Mouse (Mus musculus) MEL (cell line): ENCODE measurements around the gene Gm12248. TPM values are rescaled to one million over a fixed set of nuclear protein-coding genes. Genes with fewer than 3 reads are reported as not detected.

ENCODE experiments used
- DNase-seq: peaks from one replicate; pipeline ENCODE4 v3.0.0; 2011; ENCODE audit warnings: low read depth, low spot score
- H3K27ac ChIP-seq: 2 replicates; pipeline ENCODE4 v1.5.1; 2012; ENCODE audit warnings: low read depth, mild to moderate bottlenecking, control low read depth, low read length, moderate library complexity; ENCODE audit not compliant: control insufficient read depth
- H3K27me3 ChIP-seq, 2 experiments: fragments of 150-350 bp in 1 of 2; sonication (generic) in 1 of 2; 2 replicates each; pipeline ENCODE4 v1.6.1; 2012; ENCODE audit warnings: low read length in 2 of 2, mild to moderate bottlenecking in 2 of 2, improper control_type of control experiment in 1 of 2, moderate library complexity in 1 of 2; ENCODE audit not compliant: insufficient read depth in 2 of 2, control insufficient read depth in 1 of 2
- H3K36me3 ChIP-seq, 2 experiments: 2 replicates each; pipeline ENCODE4 v1.6.1; 2012 to 2014; ENCODE audit warnings: low read length in 2 of 2, improper control_type of control experiment in 1 of 2, inconsistent platforms in 1 of 2, mild to moderate bottlenecking in 1 of 2; ENCODE audit not compliant: insufficient read depth in 2 of 2, control insufficient read depth in 1 of 2
- H3K4me1 ChIP-seq, 2 experiments: fragments of 150-350 bp in 1 of 2; sonication (generic) in 1 of 2; 2 replicates each; pipeline ENCODE4 v1.6.1; 2012; ENCODE audit warnings: low read length in 2 of 2, improper control_type of control experiment in 1 of 2, mild to moderate bottlenecking in 1 of 2; ENCODE audit not compliant: insufficient read depth in 2 of 2, control insufficient read depth in 1 of 2
- H3K4me3 ChIP-seq, 2 experiments: fragments of 150-350 bp in 1 of 2; sonication (generic) in 1 of 2; 2 replicates each; pipeline ENCODE4 v1.5.1; 2012; ENCODE audit warnings: low read depth in 2 of 2, low read length in 2 of 2, mild to moderate bottlenecking in 2 of 2, moderate library complexity in 2 of 2, control low read depth in 1 of 2, improper control_type of control experiment in 1 of 2; ENCODE audit not compliant: control insufficient read depth in 1 of 2, insufficient read depth in 1 of 2
- H3K79me2 ChIP-seq: 2 replicates; pipeline ENCODE4 v1.6.1; 2012; ENCODE audit warnings: mild to moderate bottlenecking, low read length, moderate library complexity; ENCODE audit not compliant: control insufficient read depth, poor library complexity, insufficient read depth
- H3K9ac ChIP-seq: 2 replicates; pipeline ENCODE4 v1.6.1; 2012; ENCODE audit warnings: low read depth, mild to moderate bottlenecking, control low read depth, low read length, moderate library complexity; ENCODE audit not compliant: control insufficient read depth, poor library complexity, severe bottlenecking
- H3K9me3 ChIP-seq: fragments of 150-350 bp; sonication (generic); replicated peaks from 2 replicates; pipeline ENCODE4 v1.6.1; 2012; ENCODE audit warnings: mild to moderate bottlenecking, low read length, improper control_type of control experiment, moderate library complexity; ENCODE audit not compliant: insufficient read depth
- CHD1 ChIP-seq: IDR thresholded peaks from 2 replicates; pipeline ENCODE4 v1.6.1; 2012; ENCODE audit warnings: low read depth, mild to moderate bottlenecking, inconsistent platforms, low read length, improper control_type of control experiment
- CHD2 ChIP-seq: IDR thresholded peaks from 2 replicates; pipeline ENCODE4 v1.6.1; 2011; ENCODE audit warnings: low read length, improper control_type of control experiment
- CTCF ChIP-seq, 3 experiments: IDR thresholded peaks in 2 of 3; conservative IDR thresholded peaks in 1 of 3; 2 replicates each; pipeline ENCODE4 v1.5.1; 2011 to 2012; ENCODE audit warnings: low read length in 3 of 3, low read depth in 2 of 3, mild to moderate bottlenecking in 2 of 3, improper control_type of control experiment in 1 of 3, inconsistent platforms in 1 of 3, mixed read lengths in 1 of 3, moderate library complexity in 1 of 3; ENCODE audit not compliant: control insufficient read depth in 1 of 3, insufficient read depth in 1 of 3, poor library complexity in 1 of 3, severe bottlenecking in 1 of 3
- E2F4 ChIP-seq: IDR thresholded peaks from 2 replicates; pipeline ENCODE4 v1.6.1; 2011; ENCODE audit warnings: low read depth, low read length, improper control_type of control experiment, borderline replicate concordance
- EP300 ChIP-seq, 2 experiments: IDR thresholded peaks; 2 replicates each; pipeline ENCODE4 v1.6.1; 2011; ENCODE audit warnings: improper control_type of control experiment in 2 of 2, low read length in 2 of 2, low read depth in 1 of 2, mild to moderate bottlenecking in 1 of 2
- ETS1 ChIP-seq: IDR thresholded peaks from 2 replicates; pipeline ENCODE4 v1.6.1; 2012; ENCODE audit warnings: low read depth, mild to moderate bottlenecking, inconsistent platforms, low read length, improper control_type of control experiment, moderate library complexity
- GABPA ChIP-seq: IDR thresholded peaks from 2 replicates; pipeline ENCODE4 v1.6.1; 2012; ENCODE audit warnings: low read depth, mild to moderate bottlenecking, inconsistent platforms, low read length, improper control_type of control experiment, moderate library complexity
- HCFC1 ChIP-seq: IDR thresholded peaks from 2 replicates; pipeline ENCODE4 v1.6.1; 2012; ENCODE audit warnings: low read depth, mild to moderate bottlenecking, inconsistent platforms, low read length, improper control_type of control experiment, moderate library complexity
- JUND ChIP-seq: IDR thresholded peaks from 2 replicates; pipeline ENCODE4 v1.6.1; 2011; ENCODE audit warnings: low read depth, mild to moderate bottlenecking, improper control_type of control experiment, low read length
- MAX ChIP-seq: IDR thresholded peaks from 2 replicates; pipeline ENCODE4 v1.6.1; 2011; ENCODE audit warnings: low read length, improper control_type of control experiment
- MAZ ChIP-seq: IDR thresholded peaks from 2 replicates; pipeline ENCODE4 v1.6.1; 2012; ENCODE audit warnings: low read depth, mild to moderate bottlenecking, inconsistent platforms, low read length, improper control_type of control experiment
- MEF2A ChIP-seq: IDR thresholded peaks from 2 replicates; pipeline ENCODE4 v1.6.1; 2014; ENCODE audit warnings: low read depth, mild to moderate bottlenecking, inconsistent platforms, low read length, improper control_type of control experiment; ENCODE audit not compliant: poor library complexity, insufficient replicate concordance, severe bottlenecking; ENCODE audit errors: extremely low read depth
- MYC ChIP-seq: IDR thresholded peaks from 2 replicates; pipeline ENCODE4 v1.6.1; 2011; ENCODE audit warnings: low read depth, mild to moderate bottlenecking, low read length, improper control_type of control experiment, moderate library complexity
- NELFE ChIP-seq: IDR thresholded peaks from 2 replicates; pipeline ENCODE4 v1.6.1; 2011; ENCODE audit warnings: low read depth, low read length, improper control_type of control experiment
- POLR2A ChIP-seq, 2 experiments: IDR thresholded peaks; 2 replicates each; pipeline ENCODE4 v1.6.1; 2011 to 2012; ENCODE audit warnings: low read length in 2 of 2, mild to moderate bottlenecking in 2 of 2, control low read depth in 1 of 2, improper control_type of control experiment in 1 of 2, low read depth in 1 of 2, moderate library complexity in 1 of 2; ENCODE audit not compliant: control insufficient read depth in 1 of 2, insufficient read depth in 1 of 2, poor library complexity in 1 of 2
- POLR2AphosphoS2 ChIP-seq: IDR thresholded peaks from 2 replicates; pipeline ENCODE4 v1.6.1; 2011; ENCODE audit warnings: low read length, improper control_type of control experiment
- POLR2AphosphoS5 ChIP-seq: IDR thresholded peaks from 2 replicates; pipeline ENCODE4 v1.6.1; 2012; ENCODE audit warnings: low read depth, borderline replicate concordance, mild to moderate bottlenecking, inconsistent platforms, low read length, moderate library complexity, mixed read lengths
- RAD21 ChIP-seq: IDR thresholded peaks from 2 replicates; pipeline ENCODE4 v1.6.1; 2011; ENCODE audit warnings: mild to moderate bottlenecking, low read depth, low read length, improper control_type of control experiment
- RCOR1 ChIP-seq: IDR thresholded peaks from 2 replicates; pipeline ENCODE4 v1.6.1; 2012; ENCODE audit warnings: low read depth, mild to moderate bottlenecking, inconsistent platforms, low read length, improper control_type of control experiment
- SIN3A ChIP-seq: IDR thresholded peaks from 2 replicates; pipeline ENCODE4 v1.6.1; 2012; ENCODE audit warnings: low read length, improper control_type of control experiment, inconsistent platforms
- SMC3 ChIP-seq: IDR thresholded peaks from 2 replicates; pipeline ENCODE4 v1.6.1; 2011; ENCODE audit warnings: low read depth, low read length, improper control_type of control experiment
- TAL1 ChIP-seq: IDR thresholded peaks from 2 replicates; pipeline ENCODE4 v1.6.1; 2012; ENCODE audit warnings: mild to moderate bottlenecking, inconsistent platforms, low read length, moderate library complexity, mixed read lengths
- TBP ChIP-seq: IDR thresholded peaks from 2 replicates; pipeline ENCODE4 v1.8.0; 2011; ENCODE audit warnings: low read depth, low read length, improper control_type of control experiment
- TCF12 ChIP-seq: IDR thresholded peaks from 2 replicates; pipeline ENCODE4 v1.6.1; 2014; ENCODE audit warnings: low read depth, mild to moderate bottlenecking, inconsistent platforms, low read length, improper control_type of control experiment, moderate library complexity
- UBTF ChIP-seq: IDR thresholded peaks from 2 replicates; pipeline ENCODE4 v1.6.1; 2012; ENCODE audit warnings: low read depth, mild to moderate bottlenecking, inconsistent platforms, low read length, improper control_type of control experiment, moderate library complexity, borderline replicate concordance; ENCODE audit not compliant: insufficient read depth
- USF1 ChIP-seq: IDR thresholded peaks from 2 replicates; pipeline ENCODE4 v1.6.1; 2014; ENCODE audit warnings: low read depth, mild to moderate bottlenecking, inconsistent platforms, low read length, improper control_type of control experiment, moderate library complexity
- USF2 ChIP-seq, 2 experiments: IDR thresholded peaks; 2 replicates each; pipeline ENCODE4 v1.6.1; 2011 to 2012; ENCODE audit warnings: improper control_type of control experiment in 2 of 2, low read length in 2 of 2, borderline replicate concordance in 1 of 2, inconsistent platforms in 1 of 2, low read depth in 1 of 2, mild to moderate bottlenecking in 1 of 2; ENCODE audit not compliant: insufficient read depth in 1 of 2
- ZMIZ1 ChIP-seq: IDR thresholded peaks from 2 replicates; pipeline ENCODE4 v1.6.1; 2012; ENCODE audit warnings: low read depth, mild to moderate bottlenecking, inconsistent platforms, low read length, improper control_type of control experiment, moderate library complexity
- polyA plus RNA-seq, 2 experiments: library from polyadenylated mRNA; stranded (reverse) in 1 of 2; unstranded in 1 of 2; fragments of >175 nt in 1 of 2; fragments of >200 nt in 1 of 2; gene quantifications; 2 replicates each; pipeline versions ENCODE4 v1.2.1 to v1.2.4; 2012; ENCODE audit warnings: low replicate concordance in 2 of 2, low read depth in 1 of 2; ENCODE audit not compliant: insufficient read length in 2 of 2, insufficient read depth in 1 of 2, missing spikeins in 1 of 2
- total RNA-seq: library from RNA; depleted of rRNA; stranded (reverse); fragments of 300-350 nt; gene quantifications from 2 replicates; pipeline ENCODE4 v1.2.3, GENCODE M21; 2012

Gene Gm12248
- total and polyA plus RNA-seq, 3 experiments: 0.12 to 0.65 TPM; not detected in 1

DNA sequence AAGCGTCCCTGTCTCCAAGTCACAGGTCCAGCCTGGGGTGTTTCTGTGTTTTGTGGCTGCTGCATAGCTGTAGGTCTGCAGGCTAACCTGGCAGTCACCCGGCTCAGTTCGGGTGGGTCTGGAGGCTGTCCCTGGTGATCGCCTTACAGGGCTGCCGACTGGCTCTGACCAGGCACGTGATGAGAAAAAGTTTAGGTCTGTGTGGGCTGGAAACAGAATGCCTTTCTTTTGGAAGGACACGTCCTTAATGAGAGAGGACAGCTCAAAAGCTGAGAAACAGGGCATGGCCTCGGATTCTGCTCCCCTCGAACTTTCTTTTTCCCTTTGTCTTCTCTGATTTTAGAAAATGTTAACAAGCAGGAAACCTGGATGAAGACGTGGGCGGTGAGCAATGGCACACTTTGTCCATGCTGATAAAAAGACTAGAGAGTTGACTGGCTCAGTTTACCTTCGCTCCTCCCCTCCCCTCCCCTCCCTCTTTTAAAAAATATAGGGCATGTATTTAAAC, at the start of gene Gm12248 (continued):
- TF ChIP-seq MAX (peak; percentile 79), CHD1 (no peak)
- TF ChIP-seq, all 39 proteins: peak for 21

DNA sequence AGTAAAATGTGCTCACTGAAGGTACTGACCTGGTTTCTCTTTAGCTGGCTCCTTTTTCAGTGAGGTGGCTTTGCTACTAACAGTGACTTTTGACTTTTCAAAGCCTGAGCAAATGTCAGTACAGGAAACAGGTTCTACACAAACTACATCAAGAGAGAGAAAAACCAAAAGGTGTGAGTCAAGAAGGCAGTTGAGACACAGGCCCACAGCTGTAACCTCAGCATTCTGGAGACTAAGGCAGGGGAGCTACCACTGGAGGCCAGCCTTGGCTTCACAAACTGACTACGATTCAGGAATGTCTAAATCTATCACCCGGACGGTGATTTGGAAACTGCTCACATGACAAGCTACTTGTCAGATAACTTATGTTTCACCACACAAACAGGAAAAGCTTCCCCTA, 46.5 kb upstream of the Gm12248 start:
- H3K27me3 ChIP-seq: no peaks in the 10 kb centered on the region
- no peaks in the 10 kb centered on the region for H3K79me2 ChIP-seq
- H3K4me1 ChIP-seq: no peaks in the 10 kb centered on the region
- no peak for DNase-seq
- no peak overlapping the region for H3K27ac ChIP-seq
- no peaks in the 10 kb centered on the region for H3K9me3 ChIP-seq
- no peak overlapping the region for H3K4me3 ChIP-seq
- TF ChIP-seq ETS1 (no peak), GABPA (no peak), MYC (no peak), USF1 (no peak), POLR2AphosphoS5 (no peak), HCFC1 (no peak), CTCF (IDR thresholded peaks at IDR 0.05 in 2 of 3, conservative IDR thresholded peaks at IDR 0.05 in 1 of 3; ENCODE audit: control insufficient read depth in 1 of 3, insufficient read depth in 1 of 3, low read depth in 2 of 3, low read length in 3 of 3, poor library complexity in 1 of 3, severe bottlenecking in 1 of 3) (no peak), E2F4 (no peak), JUND (no peak), MEF2A (no peak), SMC3 (no peak), MAZ (no peak), TCF12 (no peak), EP300 (IDR thresholded peaks at IDR 0.05; ENCODE audit: low read depth in 1 of 2, low read length in 2 of 2) (no peak), TBP (no peak), NELFE (no peak)
- peaks cover 0 to 25% of the 10 kb centered on the region in 2 experiments; a peak in 2 of 4 replicates for H3K36me3 ChIP-seq
- H3K9ac ChIP-seq: no peak overlapping the region

DNA sequence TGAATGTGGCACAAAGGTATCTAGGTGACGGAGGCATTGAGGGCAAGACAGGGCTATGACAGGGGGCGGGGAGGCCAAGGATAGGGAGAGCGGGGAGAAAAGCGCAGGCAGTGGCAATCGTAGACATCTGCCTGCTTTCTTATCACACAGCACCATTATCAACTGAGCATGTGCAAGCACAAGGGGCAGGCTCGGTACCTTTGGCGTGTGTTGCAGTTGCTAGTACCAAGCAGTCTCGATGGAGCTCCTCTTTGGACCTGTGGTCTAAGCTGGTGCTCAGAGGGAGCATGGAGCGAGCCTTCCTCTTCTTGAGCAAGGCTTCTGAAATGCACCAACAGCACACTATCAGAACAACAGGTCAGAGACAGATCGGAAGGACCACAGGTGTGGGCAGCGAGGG, 45.9 kb upstream of the Gm12248 start:
- Histone ChIP-seq H3K9me3 (no peaks in the 10 kb centered on the region), H3K9ac (no peak overlapping the region), H3K4me3 (no peak overlapping the region), H3K79me2 (no peaks in the 10 kb centered on the region), H3K27ac (no peak overlapping the region), H3K4me1 (no peaks in the 10 kb centered on the region), H3K27me3 (no peaks in the 10 kb centered on the region), H3K36me3 (peaks cover 0 to 26% of the 10 kb centered on the region in 2 experiments; a peak in 2 of 4 replicates)
- TF ChIP-seq TAL1 (no peak), E2F4 (no peak), POLR2AphosphoS2 (no peak), GABPA (no peak), SMC3 (no peak), CHD2 (no peak), CTCF (IDR thresholded peaks at IDR 0.05 in 2 of 3, conservative IDR thresholded peaks at IDR 0.05 in 1 of 3; ENCODE audit: control insufficient read depth in 1 of 3, insufficient read depth in 1 of 3, low read depth in 2 of 3, low read length in 3 of 3, poor library complexity in 1 of 3, severe bottlenecking in 1 of 3) (no peak), RAD21 (no peak), USF2 (IDR thresholded peaks at IDR 0.05; ENCODE audit: borderline replicate concordance in 1 of 2, insufficient read depth in 1 of 2, low read depth in 1 of 2, low read length in 2 of 2) (no peak), POLR2A (IDR thresholded peaks at IDR 0.05; ENCODE audit: control insufficient read depth in 1 of 2, insufficient read depth in 1 of 2, low read depth in 1 of 2, low read length in 2 of 2, poor library complexity in 1 of 2) (no peak), SIN3A (no peak), UBTF (no peak), ZMIZ1 (no peak), MEF2A (no peak), ETS1 (no peak), POLR2AphosphoS5 (no peak), EP300 (IDR thresholded peaks at IDR 0.05; ENCODE audit: low read depth in 1 of 2, low read length in 2 of 2) (no peak), RCOR1 (no peak)
- DNase-seq: no peak
